Mouse (Mus musculus) G1E (cell line): Measurements from ENCODE around the gene Tbpl2.

Experiments
- CTCF ChIP-seq: IDR thresholded peaks from 2 replicates; pipeline ENCODE4 v1.5.1; 2012; ENCODE audit warnings: low read depth, low read length, inconsistent platforms, mixed read lengths
- GATA1 ChIP-seq: IDR thresholded peaks from 2 replicates; pipeline ENCODE4 v1.6.1; 2012; ENCODE audit warnings: borderline replicate concordance, low read length, inconsistent platforms, mixed read lengths

DNA sequence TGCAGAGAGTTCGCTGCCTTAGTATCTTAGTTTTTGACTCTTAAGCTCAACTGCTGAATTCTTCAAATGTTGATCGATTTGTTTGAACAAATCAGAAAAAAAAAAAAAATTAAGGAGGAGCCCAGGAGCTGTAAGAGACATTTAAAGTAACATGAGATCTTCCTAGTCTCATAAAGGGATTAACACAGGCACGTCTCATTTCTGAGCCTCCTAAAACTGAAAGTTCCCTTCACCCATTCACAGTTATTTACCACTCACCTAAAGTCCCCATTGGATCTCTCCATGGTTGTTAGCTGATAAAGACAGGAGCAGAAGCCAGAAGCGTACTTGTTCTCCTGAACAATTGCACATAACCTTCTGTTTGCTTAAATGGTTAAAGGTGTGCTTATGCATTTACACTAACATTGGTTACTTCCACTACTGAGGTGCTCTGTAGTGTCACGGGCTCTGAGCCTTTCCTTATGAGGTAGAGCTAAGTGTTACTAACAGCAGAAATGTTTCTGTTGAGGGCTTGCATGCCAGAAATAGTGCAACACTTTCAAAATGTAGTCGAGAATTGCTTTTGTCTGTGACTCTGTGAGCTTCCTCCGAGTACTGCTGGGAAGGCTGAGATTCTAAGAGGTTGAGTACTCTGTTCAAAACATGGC, 46.9 kb downstream of the Tbpl2 start, which contains the start of gene Hnmt:
- TF ChIP-seq CTCF (no peak), GATA1 (no peak)
